Mouse (Mus musculus) midbrain, embryonic 12.5 days (tissue): ENCODE results near the gene Slc36a1. TPM values are rescaled to one million over a fixed set of nuclear protein-coding genes. Genes with fewer than 3 reads are reported as not detected.

Experiments used
- ATAC-seq: fragments of 200-750 bp; cut with Nextera tagmentation; 2 replicates; pipeline ENCODE4 v1.8.0; 2017; ENCODE audit warnings: low read depth, moderate TSS enrichment, moderate library complexity; ENCODE audit not compliant: low FRiP score
- H3K27ac ChIP-seq: fragments of 300-500 bp; sonication (generic); replicated peaks from 2 replicates; pipeline ENCODE4 v1.5.1; 2016; ENCODE audit warnings: mild to moderate bottlenecking
- H3K27me3 ChIP-seq: fragments of 300-500 bp; sonication (generic); 2 replicates; pipeline ENCODE4 v1.6.1; 2016; ENCODE audit warnings: mild to moderate bottlenecking
- H3K36me3 ChIP-seq: fragments of 300-500 bp; sonication (generic); 2 replicates; pipeline ENCODE4 v1.6.1; 2016
- H3K4me1 ChIP-seq: fragments of 300-500 bp; sonication (generic); 2 replicates; pipeline ENCODE4 v1.6.1; 2016
- H3K4me2 ChIP-seq: fragments of 300-500 bp; sonication (generic); replicated peaks from 2 replicates; pipeline ENCODE4 v1.6.1; 2016; ENCODE audit warnings: mild to moderate bottlenecking, moderate library complexity
- H3K4me3 ChIP-seq: fragments of 300-500 bp; sonication (generic); 2 replicates; pipeline ENCODE4 v1.5.1; 2016; ENCODE audit warnings: mild to moderate bottlenecking
- H3K9ac ChIP-seq: fragments of 300-500 bp; sonication (generic); replicated peaks from 2 replicates; pipeline ENCODE4 v1.6.1; 2016; ENCODE audit warnings: mild to moderate bottlenecking, moderate library complexity
- H3K9me3 ChIP-seq: fragments of 300-500 bp; sonication (generic); 2 replicates; pipeline ENCODE4 v1.6.1; 2016; ENCODE audit warnings: mild to moderate bottlenecking
- WGBS: fragments of 180-500 bp; shearing (Covaris S2); methylation state at CpG from one replicate; pipeline ENCODE4 v1.1.7; 2016; 5-methylcytosine and 5-hydroxymethylcytosine counted together
- polyA plus RNA-seq: library from polyadenylated mRNA; unstranded; fragments of >200 nt; fragmentation: Nextera tagmentation; extraction: Ambion mirVana; gene quantifications from 2 replicates; pipeline ENCODE4 v1.2.1, GENCODE M21; 2016

Gene Slc36a1
- polyA plus RNA-seq, 1 experiment from 2014 or later, result 1.5 TPM

DNA sequence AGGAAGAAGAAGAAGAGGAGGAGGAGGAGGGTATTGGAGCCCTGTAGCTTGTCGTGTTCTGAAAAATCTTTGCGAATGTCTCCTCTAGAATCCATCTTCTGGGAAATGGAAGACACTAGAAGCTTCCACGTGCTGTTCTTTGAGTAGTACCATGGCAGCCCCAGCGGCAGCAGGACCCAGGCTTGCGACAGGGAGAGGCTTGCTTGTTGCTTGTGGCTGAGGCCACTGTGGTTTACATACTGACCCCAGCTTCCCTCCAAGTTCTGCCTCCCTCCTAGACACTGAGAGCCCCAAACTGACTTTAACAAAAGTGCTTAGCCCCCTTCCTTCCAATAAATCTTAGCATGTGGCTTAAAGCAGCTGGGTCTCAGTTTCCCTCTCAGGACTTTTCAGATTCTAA is 19.9 kb upstream of the Slc36a1 start:
- H3K27me3 ChIP-seq, result no peaks in the 10 kb centered on the region
- ATAC-seq, result no peak
- no peak overlapping the region for H3K27ac ChIP-seq
- H3K4me1 ChIP-seq, result no peaks in the 10 kb centered on the region
- H3K36me3 ChIP-seq, result no peaks in the 10 kb centered on the region
- H3K4me3 ChIP-seq, result no peak overlapping the region
- H3K9ac ChIP-seq, result no peak overlapping the region
- 85% methylated on average over 5 of the region's 5 CpGs for WGBS
- H3K4me2 ChIP-seq, result no peak overlapping the region
- no peaks in the 10 kb centered on the region for H3K9me3 ChIP-seq

DNA sequence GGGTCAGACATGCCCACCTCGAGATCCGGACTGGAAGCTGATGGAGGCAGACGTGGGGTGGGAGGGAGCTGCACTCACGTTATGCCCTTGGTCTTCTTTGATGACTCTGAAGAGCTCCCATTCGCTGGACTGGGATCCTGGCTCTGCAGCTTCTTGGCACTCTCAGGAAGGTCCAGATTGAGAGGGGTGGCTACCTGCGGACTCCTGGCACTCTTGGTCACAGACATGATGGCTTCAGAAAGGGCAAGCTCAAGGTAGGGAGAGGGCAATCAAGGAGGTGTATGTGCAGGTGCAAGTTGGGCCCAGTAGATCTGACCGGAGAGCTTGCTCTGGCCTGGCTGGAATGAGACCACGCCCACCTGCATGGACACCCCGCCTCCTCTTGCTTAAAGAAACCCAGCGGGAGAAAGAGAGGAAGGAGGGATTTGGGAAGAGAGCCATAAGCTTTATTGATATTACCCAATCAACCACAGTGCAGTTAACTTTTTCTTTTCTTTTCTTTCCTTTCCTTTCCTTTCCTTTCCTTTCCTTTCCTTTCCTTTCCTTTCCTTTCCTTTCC is 19.3 kb upstream of the Slc36a1 start, which contains the start of gene Slc36a2:
Gene Slc36a2 (minus strand): TSS at position 345 of the 559 bp plus-strand sequence.
- H3K4me2 ChIP-seq, result no peak within 1 kb of the TSS
- WGBS, result 29% methylated on average over 10 of the region's 10 CpGs
- no peak within 1 kb of the TSS for H3K27ac ChIP-seq
- H3K4me1 ChIP-seq, result no peaks in the 10 kb centered on the region
- ATAC-seq, result no peak
- no peak within 1 kb of the TSS for H3K9ac ChIP-seq
- no peaks in the 10 kb centered on the region for H3K36me3 ChIP-seq
- no peak within 1 kb of the TSS for H3K4me3 ChIP-seq
- no peaks in the 10 kb centered on the region for H3K9me3 ChIP-seq
- H3K27me3 ChIP-seq, result no peaks in the 10 kb centered on the region

DNA sequence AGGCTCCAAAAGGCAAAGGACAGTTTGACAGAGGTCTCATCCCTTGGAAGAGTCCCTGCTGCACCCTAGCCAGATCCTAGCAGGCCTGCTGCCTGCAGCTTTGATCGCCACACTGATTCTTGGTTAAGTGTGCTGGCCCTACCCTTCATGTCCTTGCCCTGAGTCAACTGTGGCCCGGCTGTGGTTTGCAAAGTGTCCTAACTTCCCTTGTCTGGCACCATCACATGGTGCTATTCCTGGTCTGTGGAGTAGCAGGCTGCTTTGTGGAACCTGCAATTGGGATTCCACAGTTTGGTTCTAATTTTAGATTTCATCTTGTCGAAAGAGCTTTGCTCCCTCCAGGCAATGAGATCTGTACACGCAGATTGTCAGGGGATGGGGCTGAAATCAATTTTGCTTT is 16.9 kb upstream of the Slc36a1 start:
- 89% methylated on average over 4 of the region's 4 CpGs for WGBS
- Histone ChIP-seq H3K27me3 (no peaks in the 10 kb centered on the region), H3K4me2 (no peak overlapping the region), H3K4me1 (no peaks in the 10 kb centered on the region), H3K36me3 (no peaks in the 10 kb centered on the region), H3K4me3 (no peak overlapping the region), H3K9ac (no peak overlapping the region), H3K9me3 (no peaks in the 10 kb centered on the region), H3K27ac (no peak overlapping the region)
- ATAC-seq, result no peak

DNA sequence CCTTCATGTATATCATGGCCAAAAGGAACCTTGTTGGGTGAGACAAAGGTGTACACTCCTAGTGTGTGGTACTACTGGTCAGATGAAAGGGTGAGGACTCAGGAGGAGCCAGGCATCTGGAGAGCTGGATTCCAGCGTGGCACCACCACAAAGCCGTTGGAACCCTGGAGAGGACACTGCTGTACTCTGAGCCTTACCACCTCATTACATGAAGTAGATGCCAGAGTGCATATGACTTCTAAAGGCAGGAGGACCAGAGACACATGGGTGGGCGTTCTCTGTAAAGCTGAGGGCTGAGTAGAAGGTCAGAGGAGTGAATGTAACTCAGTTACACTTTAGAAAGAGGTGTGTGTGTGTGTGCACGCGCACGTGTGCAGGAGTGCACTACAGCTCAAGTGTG is 16.4 kb upstream of the Slc36a1 start:
- H3K27me3 ChIP-seq, result no peaks in the 10 kb centered on the region
- no peaks in the 10 kb centered on the region for H3K36me3 ChIP-seq
- no peak overlapping the region for H3K4me2 ChIP-seq
- H3K4me1 ChIP-seq, result no peaks in the 10 kb centered on the region
- 81% methylated on average over 6 of the region's 6 CpGs for WGBS
- H3K9ac ChIP-seq, result no peak overlapping the region
- ATAC-seq, result no peak
- no peaks in the 10 kb centered on the region for H3K9me3 ChIP-seq
- no peak overlapping the region for H3K4me3 ChIP-seq
- H3K27ac ChIP-seq, result no peak overlapping the region

DNA sequence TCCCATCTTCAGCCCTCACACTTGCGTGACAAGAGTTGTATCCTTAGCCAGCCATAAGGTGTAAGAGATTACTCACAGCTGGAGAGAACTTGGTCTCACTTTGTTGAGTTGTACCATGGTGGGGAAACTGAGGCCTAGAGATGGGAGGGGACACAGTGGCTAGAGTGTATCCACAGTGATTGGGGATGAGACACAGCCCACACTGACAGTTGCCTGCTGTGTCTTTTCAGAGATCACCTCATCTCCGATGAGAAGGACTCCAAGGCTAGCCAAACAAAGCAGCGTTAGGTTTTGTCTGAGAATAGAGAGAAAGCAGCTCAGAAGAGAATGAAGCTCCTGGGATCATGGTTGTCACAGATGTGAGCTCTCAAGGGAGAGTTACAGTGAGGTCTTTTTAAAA is 13.9 kb upstream of the Slc36a1 start:
- Histone ChIP-seq H3K4me3 (no peak overlapping the region), H3K4me1 (no peaks in the 10 kb centered on the region), H3K27ac (no peak overlapping the region), H3K27me3 (no peaks in the 10 kb centered on the region), H3K9ac (no peak overlapping the region), H3K9me3 (no peaks in the 10 kb centered on the region), H3K4me2 (no peak overlapping the region), H3K36me3 (no peaks in the 10 kb centered on the region)
- no peak for ATAC-seq
- WGBS, result 85% methylated on average over 3 of the region's 3 CpGs

DNA sequence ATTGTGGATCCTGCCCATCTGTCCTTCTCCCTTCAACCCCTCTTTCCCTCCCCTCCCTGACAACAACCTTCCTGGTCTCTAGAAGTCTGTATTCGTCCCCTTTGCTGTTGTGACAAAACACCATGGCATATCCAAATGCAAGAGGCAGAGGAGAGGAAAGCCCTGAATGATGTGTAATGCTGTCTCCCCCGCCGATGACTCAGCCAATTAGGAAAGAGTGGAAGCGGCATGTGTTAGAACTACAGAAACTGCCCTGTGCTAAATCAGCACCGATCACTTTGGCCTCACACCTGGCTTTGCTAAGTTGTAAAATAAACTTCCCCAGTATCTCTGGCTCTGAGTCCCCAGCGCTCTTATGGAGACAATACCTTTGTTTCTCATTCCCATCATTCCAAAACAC is 7.1 kb upstream of the Slc36a1 start:
- Histone ChIP-seq H3K9me3 (no peaks in the 10 kb centered on the region), H3K4me2 (no peak overlapping the region), H3K27ac (no peak overlapping the region), H3K27me3 (no peaks in the 10 kb centered on the region), H3K4me1 (no peaks in the 10 kb centered on the region), H3K9ac (no peak overlapping the region), H3K36me3 (no peaks in the 10 kb centered on the region), H3K4me3 (no peak overlapping the region)
- ATAC-seq, result no peak
- WGBS, result 69% methylated on average over 6 of the region's 6 CpGs

DNA sequence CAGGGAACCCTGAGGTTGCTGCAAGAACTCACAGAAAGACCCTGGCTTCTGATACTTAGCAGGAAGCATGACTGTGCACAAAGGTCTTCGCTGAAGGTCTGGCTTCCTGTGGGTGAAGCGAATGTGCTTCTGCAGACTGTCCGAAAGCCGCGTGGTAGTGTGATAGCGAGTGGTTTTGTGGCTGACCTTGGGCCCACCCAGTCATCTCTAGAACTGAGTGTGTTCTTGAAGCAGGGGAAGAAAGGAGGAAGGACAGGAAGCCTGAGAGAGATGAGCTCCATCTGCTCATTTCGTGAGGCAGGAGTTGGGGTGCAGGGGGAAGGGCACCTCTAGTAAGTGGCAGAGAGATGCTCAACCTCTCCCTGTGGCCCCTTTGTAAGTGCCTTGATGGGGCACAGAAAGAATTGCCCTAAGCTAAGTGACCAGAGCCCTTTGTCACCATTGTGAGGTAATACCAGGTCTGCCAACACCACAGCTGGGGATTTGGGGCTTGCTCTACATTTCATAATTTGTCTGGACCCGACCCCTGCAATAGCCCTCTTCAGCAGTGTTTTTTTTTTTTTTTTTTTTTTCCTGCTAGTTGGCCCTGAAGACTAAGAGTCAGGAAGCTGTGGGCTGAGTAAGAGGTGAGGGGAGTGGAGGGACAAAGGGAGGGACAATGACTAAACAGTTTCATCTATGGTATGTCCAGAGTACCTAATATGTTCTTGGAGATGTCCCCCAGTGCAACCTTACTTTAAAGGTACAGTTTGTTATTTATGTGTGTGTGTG is 6.2 kb upstream of the Slc36a1 start:
- 87% methylated on average over 8 of the region's 8 CpGs for WGBS
- no peak overlapping the region for H3K4me3 ChIP-seq
- no peaks in the 10 kb centered on the region for H3K9me3 ChIP-seq
- no peak overlapping the region for H3K4me2 ChIP-seq
- H3K36me3 ChIP-seq, result no peaks in the 10 kb centered on the region
- no peak overlapping the region for H3K27ac ChIP-seq
- H3K27me3 ChIP-seq, result no peaks in the 10 kb centered on the region
- H3K4me1 ChIP-seq, result no peaks in the 10 kb centered on the region
- no peak for ATAC-seq
- H3K9ac ChIP-seq, result no peak overlapping the region

DNA sequence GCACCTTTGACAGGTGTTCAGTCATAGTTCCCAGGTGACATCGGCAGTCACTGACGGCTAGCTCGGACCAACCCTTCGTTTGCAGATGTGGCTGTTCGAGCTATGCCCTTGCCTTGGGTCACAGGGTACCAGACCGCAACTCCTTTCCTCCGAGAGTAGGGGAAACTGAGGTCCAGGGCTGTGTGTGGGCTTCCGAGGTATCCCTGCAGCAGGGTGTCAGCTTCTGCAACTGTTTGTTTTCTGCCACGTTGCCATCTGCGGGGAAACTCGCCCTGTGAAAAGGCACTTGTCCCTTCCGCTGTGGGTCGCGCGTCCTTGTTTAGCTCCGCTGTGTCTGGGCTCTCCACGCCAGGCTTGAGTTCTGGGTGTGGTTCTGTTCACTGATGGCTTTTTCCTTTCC is 452 bp downstream of the Slc36a1 start:
- Histone ChIP-seq H3K36me3 (no peaks in the 10 kb centered on the region), H3K4me3 (peak overlapping the region; percentile 68), H3K27ac (no peak overlapping the region), H3K9me3 (no peaks in the 10 kb centered on the region), H3K27me3 (no peaks in the 10 kb centered on the region; the same call in 1 of the 2 replicates), H3K4me1 (peaks cover 6% of the 10 kb centered on the region), H3K4me2 (peak overlapping the region; percentile 90), H3K9ac (peak overlapping the region; percentile 78)
- no peak; the same call in 1 of the 2 replicates for ATAC-seq
- 10% methylated on average over 17 of the region's 17 CpGs for whole genome bisulfite sequencing

DNA sequence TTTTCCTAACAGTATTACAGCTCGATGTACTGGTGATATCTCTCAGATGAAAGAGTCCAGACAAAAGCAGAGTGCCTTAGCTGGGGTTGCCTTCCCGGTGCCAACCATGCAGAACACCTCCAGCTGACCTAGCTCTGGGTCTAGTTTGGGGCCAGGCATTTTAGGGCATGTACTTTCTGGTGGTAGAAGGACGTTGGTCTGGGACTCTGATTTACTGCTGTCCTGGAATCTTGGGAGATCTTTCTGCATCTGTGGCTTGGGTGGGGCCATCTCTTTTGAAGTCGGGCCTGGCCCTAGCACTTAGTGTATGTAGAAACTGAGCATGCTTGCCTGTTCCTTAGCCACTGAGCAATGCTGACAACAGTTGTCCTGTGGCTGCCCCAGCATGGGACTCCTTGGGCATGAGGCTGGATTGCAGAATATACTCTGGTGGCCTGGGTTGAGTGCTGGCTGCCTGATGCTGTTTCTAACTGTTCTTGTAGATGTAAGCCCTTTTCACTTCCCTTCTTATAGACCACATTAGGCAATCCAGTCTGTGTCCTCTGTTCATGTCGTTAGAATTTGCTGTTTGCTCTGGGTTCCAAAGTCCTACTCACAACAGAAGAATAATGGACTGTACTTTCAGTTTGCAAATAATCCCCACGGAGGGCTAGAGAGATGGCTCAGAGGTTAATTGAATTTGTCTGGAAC is 4.0 kb downstream of the Slc36a1 start:
- ATAC-seq, result no peak
- Histone ChIP-seq H3K27ac (no peak overlapping the region), H3K4me3 (no peak overlapping the region), H3K9ac (no peak overlapping the region), H3K4me1 (peaks cover 6% of the 10 kb centered on the region), H3K36me3 (no peaks in the 10 kb centered on the region; the same call in 1 of the 2 replicates), H3K27me3 (no peaks in the 10 kb centered on the region; the same call in 1 of the 2 replicates), H3K9me3 (no peaks in the 10 kb centered on the region), H3K4me2 (no peak overlapping the region)
- 72% methylated on average over 6 of the region's 6 CpGs for WGBS

DNA sequence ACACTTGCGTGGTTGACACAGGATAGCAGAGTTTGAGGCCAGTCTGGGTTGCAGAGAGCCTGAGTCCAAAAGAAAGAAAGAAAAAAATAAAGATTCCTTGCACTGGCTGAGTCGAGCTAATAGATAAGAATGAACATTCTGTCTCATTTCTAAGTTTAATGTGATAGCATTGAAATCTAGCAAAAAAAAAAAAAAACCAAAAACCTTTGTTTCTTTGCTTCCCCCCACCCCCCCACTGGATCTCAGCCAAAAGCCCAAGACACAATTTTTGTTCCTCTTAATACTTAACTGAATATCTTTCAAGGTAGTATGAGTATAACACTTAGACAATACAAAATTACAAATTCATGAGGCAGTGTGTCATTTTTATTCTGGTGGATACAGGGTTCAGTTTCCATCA is 4.9 kb downstream of the Slc36a1 start:
- ATAC-seq, result no peak
- WGBS, result 86% methylated on average over 2 of the region's 2 CpGs
- Histone ChIP-seq H3K36me3 (no peaks in the 10 kb centered on the region; the same call in none of the 2 replicates), H3K27ac (no peak overlapping the region), H3K9me3 (no peaks in the 10 kb centered on the region), H3K9ac (no peak overlapping the region), H3K4me3 (no peak overlapping the region), H3K4me2 (no peak overlapping the region), H3K4me1 (peaks cover 6% of the 10 kb centered on the region), H3K27me3 (no peaks in the 10 kb centered on the region; the same call in 1 of the 2 replicates)

DNA sequence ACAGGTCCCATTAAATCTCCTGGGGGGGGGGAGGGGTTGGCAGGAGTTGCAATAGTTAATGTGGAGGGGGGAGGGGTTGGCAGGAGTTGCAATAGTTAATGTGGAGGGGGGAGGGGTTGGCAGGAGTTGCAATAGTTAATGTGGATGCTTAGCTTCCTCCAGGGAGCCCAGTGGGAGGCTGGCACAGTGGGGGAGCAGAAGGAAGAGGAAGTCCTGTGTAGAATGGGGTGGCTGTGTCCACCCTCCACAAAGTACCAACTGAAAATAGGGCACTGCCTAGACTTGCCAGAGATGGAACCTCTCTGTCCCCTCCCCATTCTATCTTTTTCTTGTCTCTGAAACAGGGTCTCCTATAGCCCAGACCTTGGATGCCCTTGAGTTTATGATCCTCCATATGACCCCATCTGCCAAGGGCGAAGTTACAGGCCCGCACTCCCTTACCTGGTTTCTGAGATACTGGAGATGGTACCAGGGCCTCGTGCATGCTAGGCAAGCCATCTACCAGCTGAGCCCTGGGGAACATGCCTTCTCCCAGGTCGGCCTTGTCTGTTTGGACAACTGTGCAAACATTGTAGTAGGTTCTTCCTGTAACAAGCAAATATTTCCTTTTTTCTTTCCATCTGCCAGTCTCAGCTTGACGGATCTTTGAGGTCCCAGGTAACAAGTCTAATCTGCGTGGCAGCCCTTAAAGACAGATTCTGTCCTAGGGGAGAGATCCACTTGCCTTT is 5.6 kb downstream of the Slc36a1 start:
- H3K9me3 ChIP-seq, result no peaks in the 10 kb centered on the region
- no peak for ATAC-seq
- H3K9ac ChIP-seq, result no peak overlapping the region
- no peak overlapping the region for H3K4me2 ChIP-seq
- H3K4me3 ChIP-seq, result no peak overlapping the region
- H3K36me3 ChIP-seq, result no peaks in the 10 kb centered on the region; the same call in none of the 2 replicates
- no peak overlapping the region for H3K27ac ChIP-seq
- H3K27me3 ChIP-seq, result no peaks in the 10 kb centered on the region; the same call in 1 of the 2 replicates
- 80% methylated on average over 6 of the region's 6 CpGs for WGBS
- peaks cover 4% of the 10 kb centered on the region for H3K4me1 ChIP-seq

DNA sequence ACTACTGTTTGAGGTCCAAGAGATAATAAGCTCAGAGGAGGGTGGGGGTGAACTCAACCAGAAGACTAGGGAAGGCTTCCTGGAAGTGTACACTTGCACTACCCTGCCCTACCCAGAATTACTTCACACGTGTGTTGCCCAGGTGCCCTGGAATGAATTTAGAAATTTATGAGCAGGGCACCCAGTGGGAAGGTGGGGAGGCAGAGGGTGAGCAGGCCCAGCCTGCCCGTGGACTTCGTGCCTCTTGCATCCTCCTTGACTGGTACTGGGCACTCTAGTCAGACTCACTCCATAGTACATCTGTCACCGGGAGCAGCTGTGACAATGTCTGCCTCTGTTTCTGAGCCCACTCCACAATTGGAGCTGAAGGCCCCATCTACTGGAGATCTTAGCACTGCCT is 9.4 kb downstream of the Slc36a1 start:
- H3K4me1 ChIP-seq, result no peaks in the 10 kb centered on the region

More for the DNA sequence above, 9.4 kb downstream of the Slc36a1 start:
- Histone ChIP-seq H3K27ac (no peak overlapping the region), H3K9ac (no peak overlapping the region), H3K36me3 (no peaks in the 10 kb centered on the region; the same call in none of the 2 replicates), H3K27me3 (no peaks in the 10 kb centered on the region), H3K4me3 (no peak overlapping the region), H3K4me2 (no peak overlapping the region), H3K9me3 (no peaks in the 10 kb centered on the region)
- 98% methylated on average over 4 of the region's 4 CpGs for WGBS
- ATAC-seq, result no peak
